Mouse (Mus musculus) embryonic stem cell, embryonic (primary cell): ENCODE measurements at regions not wholly inside any gene's neighbourhood (a gene's known extent, or its start where the extent isn't known, plus 50 kb on each side); places are given as distances from the start of the nearest gene placed in this dataset.

Experiments
- CTCF ChIA-PET, 4 experiments: fragments of 300-600 bp in 2 of 4; fragments of 350-600 bp in 2 of 4; sonication (Branson Sonifier 250); formaldehyde crosslinking; loops; one replicate each; lab custom pipeline; 2022; ENCODE audit warnings: inconsistent platforms in 2 of 4; lab: Charles Lee
- POLR2A ChIA-PET, 4 experiments: fragments of 300-600 bp in 2 of 4; fragments of 350-600 bp in 2 of 4; sonication (Branson Sonifier 250); formaldehyde crosslinking; loops; one replicate each; lab custom pipeline; 2022; ENCODE audit warnings: antibody characterized with exemption in 4 of 4, inconsistent platforms in 1 of 4; lab: Charles Lee

DNA sequence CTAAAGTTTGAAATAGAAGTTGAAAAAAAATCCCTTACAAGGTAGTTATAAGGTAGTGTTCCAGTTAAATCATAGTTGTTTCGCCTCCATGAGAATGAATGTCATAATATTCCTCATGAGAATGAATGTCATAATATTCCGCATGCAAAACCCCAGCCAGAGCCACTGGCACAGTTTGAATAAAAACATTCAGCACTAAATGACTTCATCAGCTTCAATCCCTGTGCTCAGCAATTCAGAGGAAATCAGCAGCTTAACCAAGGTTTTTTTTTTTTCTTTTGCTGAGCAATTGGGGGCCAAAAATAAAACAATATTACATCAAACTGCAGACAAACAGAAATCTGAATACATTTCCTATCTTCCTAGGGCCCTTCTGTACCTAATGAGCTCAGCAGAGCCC lies 102.7 kb upstream of the Slc24a2 start:
- ChIA-PET POLR2A (interaction anchor here in 1 of 4 experiments (0.7 kb wide), 1 partner anchor 182 kb away, joined by 3 read pairs; no protein-coding TSS in a partner anchor), CTCF (no interaction called here)

DNA sequence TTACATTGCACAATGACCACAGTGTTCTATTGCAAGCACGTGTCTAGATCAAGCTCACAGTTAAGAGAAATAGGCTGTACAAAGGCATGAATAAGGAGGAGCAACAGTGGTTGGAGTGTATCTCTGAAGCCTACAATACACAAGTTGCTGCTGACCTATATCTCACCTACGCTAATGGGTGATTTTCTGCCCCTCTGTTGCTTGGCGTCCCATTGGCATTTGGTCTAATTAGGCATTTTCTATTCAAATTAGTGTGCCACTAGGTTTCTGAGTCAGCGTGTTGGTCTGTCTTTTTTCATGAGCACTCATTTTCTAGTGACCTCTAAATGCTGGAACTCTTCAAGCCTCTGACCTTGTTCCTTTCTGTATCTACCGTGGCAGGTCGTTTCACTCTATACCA lies 98.9 kb upstream of the Slc24a2 start:
- ChIA-PET CTCF (no interaction called here), POLR2A (interaction anchor here in 1 of 4 experiments (0.6 kb wide), 1 partner anchor 21 kb away, joined by 3 read pairs; no protein-coding TSS in a partner anchor)

DNA sequence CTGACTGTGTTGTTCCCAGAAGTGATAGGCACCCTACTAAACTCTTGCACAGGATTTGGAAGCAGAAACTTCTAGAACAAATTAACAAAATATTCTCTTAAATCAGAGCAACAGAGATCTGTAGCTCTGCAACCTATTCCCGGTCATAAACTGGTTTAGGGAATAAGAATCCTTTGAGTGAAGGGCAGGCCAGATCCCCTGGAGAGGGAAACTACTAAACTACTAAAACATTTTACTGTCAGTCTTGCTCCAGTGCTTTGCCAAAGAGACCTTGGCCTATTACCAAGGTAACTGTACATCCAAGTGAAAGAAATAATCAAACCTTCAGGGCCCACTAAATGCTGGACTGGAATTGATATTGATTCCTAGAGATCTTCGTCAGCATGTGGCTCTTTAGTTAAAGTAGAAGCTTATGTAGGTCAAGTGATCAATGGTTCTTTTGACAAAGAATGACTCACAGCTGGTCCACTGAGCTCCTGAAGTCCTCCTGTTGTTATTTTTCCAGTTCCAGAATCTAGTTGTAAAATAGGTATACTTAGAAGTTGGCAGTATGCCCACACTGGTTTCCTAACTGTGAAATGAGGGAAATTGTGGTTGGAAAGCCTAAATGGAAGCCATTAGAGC lies 91.6 kb upstream of the Slc24a2 start:
- ChIA-PET POLR2A (no interaction called here), CTCF (no interaction called here)

- ChIA-PET CTCF (no interaction called here), POLR2A (no interaction called here)
Measured at GRCm38 (mm10) chr4:87298129-87298528, 67.9 kb upstream of the Slc24a2 start.

GRCm38 (mm10) chr4:87294538-87294937 lies 64.3 kb upstream of the Slc24a2 start:
- ChIA-PET CTCF (no interaction called here), POLR2A (no interaction called here)
